Mouse (Mus musculus): ENCODE measurements around the gene Odr4.

DNA sequence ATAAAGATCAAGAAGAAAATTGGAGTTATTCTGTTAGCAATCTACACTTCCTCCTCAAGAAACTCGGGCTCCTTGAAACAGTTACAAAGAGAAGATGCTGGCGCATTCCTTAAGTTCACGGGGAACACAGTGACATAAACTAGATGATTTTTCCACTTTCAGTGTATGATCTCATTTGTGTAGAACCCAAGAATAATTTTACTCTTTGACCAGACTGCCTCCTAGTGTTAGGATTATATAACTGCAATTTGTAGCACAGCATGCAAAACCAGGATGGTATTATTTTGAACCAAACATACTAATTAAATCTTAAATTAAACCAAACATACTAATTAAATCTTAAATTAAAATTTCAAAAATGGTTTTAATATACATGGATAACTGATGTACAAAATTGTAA is 20.0 kb downstream of the Odr4 start:
- TF ChIP-seq FLI1 (IDR thresholded peaks at IDR 0.05; ENCODE audit: low read length) = no peak
- TF ChIP-seq GATA1 (IDR thresholded peaks at IDR 0.05; ENCODE audit: borderline replicate concordance, low read length) = no peak

Measured in megakaryocyte, embryonic 14.5 days (primary cell).